Mouse (Mus musculus): ENCODE data around the gene Cdk12.

DNA sequence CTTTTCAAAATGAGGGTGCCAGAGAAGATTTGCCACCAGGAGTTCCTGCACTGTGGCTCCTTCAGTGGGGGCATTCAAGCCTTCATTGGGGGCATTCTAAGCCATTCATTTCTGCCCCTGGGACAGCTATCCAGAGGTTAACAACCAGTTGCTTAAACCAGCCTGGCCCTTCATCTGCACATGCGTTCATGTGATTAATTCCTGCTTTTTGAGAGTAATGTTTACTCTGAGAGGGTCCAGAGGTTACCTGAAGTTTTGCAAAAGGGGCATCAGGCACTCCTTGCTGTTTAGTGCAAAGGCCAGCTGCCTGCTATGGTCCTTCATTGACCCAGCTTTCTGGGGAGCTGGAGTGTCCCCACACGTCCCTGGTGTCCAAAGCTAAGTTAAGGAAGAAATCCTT lies 94.1 kb downstream of the Cdk12 start:
- TF ChIP-seq ZNF384 (IDR thresholded peaks at IDR 0.05; ENCODE audit: low read depth, low read length): no peak
- no peak for TF ChIP-seq HCFC1 (IDR thresholded peaks at IDR 0.05; ENCODE audit: borderline replicate concordance, insufficient read depth, low read length)
- TF ChIP-seq ZC3H11A (IDR thresholded peaks at IDR 0.05; ENCODE audit: borderline replicate concordance, low read depth, low read length): no peak
- no peak for TF ChIP-seq CHD2 (IDR thresholded peaks at IDR 0.05; ENCODE audit: low read depth, low read length)

Data from ES-E14 (cell line).